Mouse (Mus musculus) embryo, embryonic 11.5 days (tissue): ENCODE results near the gene Bbx.

Source experiments
- DNase-seq: peaks from one replicate; pipeline ENCODE4 v3.0.0-alpha.2; 2012; ENCODE audit warnings: low read depth, low spot score

The Bbx gene

DNA sequence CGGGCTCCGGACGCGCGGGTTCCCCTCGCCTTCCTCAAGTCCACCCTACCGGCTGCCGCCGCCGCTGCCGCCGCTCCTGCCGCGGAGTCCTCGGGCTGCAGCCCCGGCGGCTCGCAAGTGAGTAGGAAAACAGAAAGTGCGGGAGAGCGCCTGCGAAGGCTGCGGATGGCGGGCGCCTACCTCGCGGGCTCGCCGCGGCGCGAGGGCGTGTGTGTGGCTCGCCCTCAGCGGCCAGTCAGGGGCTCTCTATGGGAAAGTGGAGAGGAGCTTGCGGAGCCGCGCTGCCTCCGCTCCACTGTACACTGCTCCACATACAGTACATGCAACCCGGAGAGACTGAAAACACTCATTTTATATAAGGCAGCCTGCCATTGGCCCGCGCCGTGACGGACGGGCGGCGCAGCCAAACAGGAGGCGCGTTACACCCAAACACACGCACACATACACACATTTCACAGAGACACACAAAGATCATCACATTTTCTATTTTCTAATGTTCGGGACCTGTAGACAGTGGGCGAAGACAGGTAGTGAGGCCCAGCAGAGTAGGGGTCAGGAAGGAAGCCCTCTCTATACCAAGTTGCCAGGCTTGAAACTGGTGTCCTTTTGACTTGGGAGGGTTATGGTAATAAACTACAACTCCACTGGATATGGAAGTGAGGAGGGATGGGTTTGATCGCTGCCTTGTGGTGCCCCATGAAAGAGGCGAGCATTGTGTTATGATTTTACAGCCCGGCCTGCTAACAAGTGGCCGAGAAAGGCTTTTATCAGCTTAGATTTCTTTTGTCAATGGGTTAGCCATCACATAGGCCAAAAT, at the start of gene Bbx:
Bbx (minus strand) TSS at position 329 of the 817 bp plus-strand sequence.
- peak; percentile 93 for DNase-seq

DNA sequence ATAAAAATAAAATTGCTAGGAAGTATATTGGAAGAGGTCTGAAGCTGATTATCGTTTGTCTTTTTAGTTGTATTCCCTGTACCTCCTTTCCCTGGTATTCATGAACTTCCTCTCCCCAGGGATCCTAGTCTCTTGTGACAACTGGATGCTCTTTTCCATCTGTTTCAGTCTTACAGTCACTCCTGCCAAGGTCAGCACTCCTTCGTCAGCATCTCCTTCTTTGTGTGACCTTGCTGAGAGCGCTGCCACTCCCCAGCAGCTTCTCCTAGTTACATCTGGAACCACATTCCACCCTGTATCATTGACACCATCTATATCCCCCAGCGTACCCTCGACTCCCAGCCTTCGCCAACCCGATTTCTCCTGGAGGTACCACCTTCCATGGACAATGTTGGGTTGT, 49.7 kb upstream of the Bbx start:
- DNase-seq: no peak

GRCm38 (mm10) chr16:50481341-50481740, 49.2 kb upstream of the Bbx start:
- no peak for DNase-seq

DNA sequence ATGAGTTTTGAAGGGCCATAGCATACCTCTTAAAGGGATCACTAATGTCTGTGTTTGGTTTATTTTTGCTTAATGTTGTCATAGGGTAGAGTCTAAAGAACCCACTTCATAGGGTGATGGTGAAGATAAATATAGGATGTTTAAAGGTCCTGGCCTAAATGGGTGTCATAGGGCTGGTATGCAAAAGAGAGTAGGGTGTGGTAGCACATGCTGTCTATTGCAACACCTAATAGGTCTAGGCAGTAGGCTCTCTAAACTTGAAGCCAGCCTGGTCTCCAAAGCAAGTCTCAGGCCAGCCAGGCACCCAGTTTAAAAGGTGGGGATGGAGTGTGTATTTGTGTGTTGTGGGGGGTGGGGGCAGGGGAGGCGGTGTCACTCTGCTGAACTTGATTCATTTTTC, 46.5 kb upstream of the Bbx start:
- DNase-seq: no peak

DNA sequence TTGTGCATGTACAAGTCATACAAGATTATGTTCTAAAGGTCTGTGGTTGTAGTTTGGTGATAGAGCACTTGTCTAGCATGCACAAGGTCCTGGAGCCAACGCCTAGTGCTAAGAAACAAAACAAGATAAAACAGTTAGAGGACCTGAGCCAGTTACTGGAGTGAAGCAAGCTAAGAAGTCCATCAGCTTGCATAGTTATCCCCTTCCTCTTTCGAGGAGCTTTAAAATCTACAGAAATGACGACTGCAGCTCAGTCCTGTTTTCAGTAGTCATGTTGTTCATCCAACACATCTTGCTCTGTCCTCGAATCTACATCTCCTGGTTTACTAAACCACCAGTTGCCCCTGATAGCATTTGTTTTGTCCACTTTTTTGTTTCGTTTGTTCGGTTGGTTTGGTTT, 45.4 kb upstream of the Bbx start:
- DNase-seq: no peak

- DNase-seq: no peak
Measured at GRCm38 (mm10) chr16:50462226-50462870, 30.2 kb upstream of the Bbx start.

DNA sequence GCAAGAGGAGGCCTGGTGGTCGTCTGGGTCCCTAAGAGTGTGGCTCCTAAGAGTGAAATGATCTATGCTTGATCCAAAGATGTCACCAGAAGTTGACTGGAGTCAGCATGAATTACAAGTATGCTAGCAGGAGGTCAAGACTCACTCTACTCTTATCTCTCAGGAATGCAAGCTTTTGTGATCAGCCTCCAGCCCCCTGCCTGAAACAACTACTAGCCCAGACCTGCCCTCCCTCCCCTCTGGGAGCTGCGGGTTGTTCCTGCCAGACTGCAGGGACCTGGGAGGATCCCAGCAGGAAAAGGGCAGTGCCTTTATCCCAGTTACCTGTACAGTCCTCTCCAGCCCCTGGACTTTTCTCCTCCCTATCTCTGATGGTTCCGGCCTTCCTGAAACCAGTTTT, 27.0 kb upstream of the Bbx start:
- DNase-seq: no peak

DNA sequence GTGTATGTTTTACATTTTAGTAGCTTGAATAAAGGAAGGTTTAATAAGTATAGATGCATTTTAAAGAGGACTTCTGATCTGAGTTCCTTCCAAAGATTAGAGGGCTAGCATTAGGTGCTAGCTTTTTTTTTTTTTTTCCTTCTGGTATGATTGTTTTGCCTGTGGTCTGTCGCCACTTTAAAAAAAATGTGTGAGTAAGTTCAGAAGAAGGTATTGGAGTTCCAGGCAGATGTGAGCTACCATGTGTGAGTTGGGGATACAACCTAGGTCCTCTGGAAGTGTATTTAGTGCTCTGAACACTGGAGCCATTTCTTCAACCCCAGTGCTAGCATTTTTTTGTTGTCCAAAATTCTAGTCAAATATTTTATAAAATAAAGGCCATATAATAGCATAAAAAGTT, 23.9 kb upstream of the Bbx start:
- DNase-seq: no peak

DNA sequence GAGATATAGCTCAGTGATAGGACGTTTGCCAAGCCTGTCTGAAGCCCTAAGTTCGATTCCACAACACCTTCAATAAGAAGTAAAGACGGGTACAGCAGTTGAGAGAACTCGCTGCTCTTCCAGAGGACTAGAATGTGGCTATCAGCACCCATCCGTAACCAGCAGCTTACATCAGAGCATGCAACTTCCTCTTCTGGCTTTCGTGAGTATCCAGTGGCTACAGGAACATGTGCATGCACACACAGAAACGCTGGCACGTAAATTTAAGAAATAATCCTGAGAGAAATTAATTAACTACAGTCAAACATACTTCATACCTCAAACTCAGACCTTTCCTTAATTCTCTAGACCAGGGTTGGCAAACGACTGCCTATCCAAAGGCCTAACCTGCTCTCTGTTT, 16.9 kb upstream of the Bbx start:
- no peak for DNase-seq

DNA sequence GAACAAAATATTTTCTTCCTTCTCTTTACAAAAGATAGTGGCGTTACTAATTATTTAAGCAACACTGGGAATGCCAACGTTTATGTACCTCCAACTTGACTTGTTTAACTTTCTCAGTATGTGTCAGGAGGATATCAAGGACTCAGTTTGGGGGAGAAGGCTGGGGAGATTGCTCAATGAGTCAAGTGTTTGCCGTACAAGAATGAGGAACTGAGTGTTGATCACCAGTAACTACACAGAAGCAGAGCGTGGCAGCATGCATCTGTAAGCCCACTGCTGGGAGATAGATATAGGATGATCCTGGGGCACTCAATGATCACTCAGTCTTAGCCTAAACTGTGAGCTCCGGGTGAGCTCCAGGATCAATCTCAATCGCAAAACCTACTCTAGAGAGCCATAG, 12.8 kb upstream of the Bbx start:
- DNase-seq: no peak

DNA sequence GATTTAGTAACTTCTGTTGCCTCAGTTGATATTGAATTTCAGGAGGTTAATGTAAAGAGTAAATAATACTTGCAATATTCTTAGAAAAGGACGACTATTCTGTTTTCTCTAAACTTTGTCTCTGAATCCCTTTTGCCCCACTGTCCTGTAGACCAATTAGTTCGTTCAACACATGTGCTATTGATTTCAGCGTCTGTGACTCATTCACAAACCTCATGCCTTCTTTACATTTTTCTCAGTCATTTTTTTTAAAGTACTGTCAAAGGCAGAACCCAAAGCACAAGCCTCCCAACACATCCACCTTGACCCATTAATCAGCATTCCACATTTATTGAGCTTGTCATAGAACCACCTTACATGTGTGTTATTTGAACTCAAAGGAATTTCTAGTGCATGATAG, 6.6 kb upstream of the Bbx start:
- DNase-seq: no peak

- DNase-seq: no peak
Measured at GRCm38 (mm10) chr16:50437788-50438187, 5.6 kb upstream of the Bbx start.

DNA sequence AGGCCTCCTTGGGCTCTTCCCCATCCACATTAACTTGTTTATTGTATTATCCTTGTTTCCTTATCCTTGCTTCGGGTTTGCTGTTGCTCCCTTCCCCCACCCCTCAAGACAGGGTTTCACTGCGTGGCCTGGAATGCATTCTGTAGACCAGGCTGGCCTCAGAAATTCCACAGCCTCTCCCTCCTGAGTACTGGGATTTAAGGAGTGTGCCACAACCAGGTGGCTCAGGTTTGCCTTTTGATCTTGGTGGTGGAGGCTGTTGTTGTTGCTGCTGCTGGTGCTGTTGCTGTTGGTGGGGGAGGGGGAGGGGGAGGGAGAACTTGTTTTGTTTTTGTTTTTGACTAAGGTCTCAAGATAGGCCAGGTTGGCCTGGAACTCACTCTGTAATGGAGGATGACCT, 5.1 kb upstream of the Bbx start:
- DNase-seq: no peak

DNA sequence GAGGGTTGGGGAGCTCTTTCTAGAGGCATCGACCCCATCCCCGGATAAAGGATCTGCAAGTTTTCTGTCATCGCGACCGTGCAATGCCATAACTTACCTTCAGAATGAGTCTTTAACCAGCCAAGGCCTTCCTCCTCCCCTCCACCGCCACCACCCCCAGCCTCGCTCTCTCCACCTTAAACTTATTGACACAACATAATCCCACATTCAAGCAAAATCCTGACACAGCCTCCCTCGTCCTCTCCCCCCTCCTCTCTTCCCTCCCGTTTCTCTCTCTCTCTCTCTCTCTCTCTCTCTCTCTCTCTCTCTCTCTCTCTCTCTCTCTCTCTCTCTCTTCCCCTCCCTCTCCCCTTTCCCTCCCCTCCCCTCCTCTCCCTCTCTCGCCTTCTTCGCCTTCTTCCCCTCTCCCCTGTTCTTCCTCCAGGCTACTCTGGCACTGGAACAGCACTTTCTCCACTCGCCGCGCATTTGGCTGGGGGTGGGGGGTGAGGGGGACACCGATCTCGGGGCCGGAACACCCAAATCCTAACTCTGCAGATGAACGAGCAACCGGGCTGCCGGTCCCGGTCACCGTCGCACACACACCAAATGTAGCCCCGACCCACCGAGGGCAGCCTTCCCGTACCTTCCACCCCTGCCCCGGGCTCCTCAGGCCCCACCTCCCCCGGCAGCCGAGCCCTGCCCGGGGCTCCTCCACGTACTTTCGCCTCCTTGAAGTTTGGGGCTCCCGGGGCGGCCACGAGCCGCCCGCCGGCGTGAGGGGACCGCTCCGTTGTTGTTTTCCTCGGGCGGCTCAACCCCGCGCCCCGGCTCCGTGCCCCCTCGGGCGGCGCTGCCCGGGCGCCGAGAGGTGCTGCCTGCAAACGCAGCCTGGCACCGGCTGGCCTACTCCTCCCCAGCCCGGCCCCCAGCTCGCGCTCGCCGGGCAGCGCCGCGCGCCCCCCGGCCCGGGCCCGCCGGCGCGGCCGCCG, 894 bp downstream of the Bbx start:
- DNase-seq: peak; percentile 45

DNA sequence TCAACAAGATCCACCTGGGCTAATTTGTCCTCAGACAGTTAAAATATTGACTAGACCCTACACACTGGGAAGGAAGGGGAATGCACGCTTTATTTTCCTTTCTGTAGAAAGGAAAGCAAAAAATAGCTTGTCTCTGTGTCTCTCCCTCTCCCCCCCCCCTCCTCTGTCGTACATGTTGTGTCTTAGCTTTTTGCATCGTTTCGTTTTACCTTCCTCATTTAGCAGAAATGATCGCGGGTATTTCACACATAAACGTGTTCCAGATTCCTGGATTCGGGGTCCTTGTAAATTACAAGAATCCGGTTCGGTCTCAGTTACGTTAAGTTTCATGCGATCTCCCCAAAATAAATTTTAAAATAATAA, 1.7 kb downstream of the Bbx start:
- DNase-seq: peak; percentile 20

GRCm38 (mm10) chr16:50429692-50430514, 2.3 kb downstream of the Bbx start:
- peak; percentile 9 for DNase-seq

DNA sequence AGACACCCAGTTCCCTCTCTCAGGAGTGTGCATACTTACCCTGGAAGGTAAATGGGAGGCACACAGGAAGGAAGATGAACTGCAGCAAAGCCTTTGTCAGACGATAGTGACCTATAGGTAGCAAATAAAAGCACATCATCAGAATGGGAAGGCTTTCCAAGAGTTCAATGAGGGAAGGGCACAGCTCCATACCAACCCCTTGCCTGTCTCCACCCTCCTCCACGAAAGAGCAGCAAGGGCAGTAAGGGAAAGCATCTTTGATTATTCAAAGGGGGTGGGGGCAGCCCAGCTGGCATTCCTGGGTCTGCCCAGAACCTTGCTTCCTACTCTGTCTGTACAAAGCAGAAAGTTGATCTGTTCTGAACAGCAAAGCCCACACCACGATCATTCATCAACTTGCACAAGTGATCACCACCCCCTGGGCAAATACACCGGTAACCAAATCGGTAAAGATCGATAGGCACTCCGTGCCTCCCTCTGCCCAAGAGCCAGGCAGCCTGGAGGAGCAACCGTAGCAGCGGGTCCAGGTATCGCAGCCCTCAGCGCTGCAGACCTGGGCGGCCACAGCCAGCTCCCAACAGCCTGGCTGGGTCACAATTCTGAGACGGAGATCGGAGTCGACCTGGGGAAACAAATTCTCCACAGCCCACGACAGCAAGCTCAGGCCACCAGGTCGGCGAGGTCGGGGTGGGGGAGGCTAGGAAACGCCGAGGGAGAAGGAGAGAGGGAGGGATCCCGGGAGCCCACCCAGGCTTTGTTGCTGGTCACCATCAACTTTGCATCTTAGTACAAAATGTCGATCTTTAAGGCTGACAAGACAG, 3.1 kb downstream of the Bbx start:
- peak; percentile 3 for DNase-seq

- DNase-seq: no peak
Measured at GRCm38 (mm10) chr16:50420130-50420529, 12.1 kb downstream of the Bbx start.

- DNase-seq: no peak
Measured at GRCm38 (mm10) chr16:50415406-50415805, 16.8 kb downstream of the Bbx start.

DNA sequence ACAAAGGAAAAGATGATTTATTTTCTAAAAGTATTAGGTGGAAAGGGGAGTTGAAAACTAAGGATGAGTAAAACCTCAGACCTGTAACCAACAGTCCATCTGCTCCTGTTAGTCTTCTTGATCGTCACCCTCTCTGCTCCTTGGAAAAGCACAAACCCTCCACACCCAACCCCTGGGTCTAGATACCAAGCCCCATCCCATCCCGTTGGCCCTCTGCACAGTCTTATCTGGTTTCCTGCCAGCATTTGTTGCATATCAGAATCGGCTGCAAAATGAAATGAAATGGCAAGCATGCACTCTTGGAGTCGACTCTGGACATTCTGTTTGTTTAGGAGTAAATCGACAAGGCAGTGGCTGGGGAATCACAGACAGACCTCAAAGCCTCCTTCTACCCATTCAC, 29.3 kb downstream of the Bbx start:
- DNase-seq: no peak

DNA sequence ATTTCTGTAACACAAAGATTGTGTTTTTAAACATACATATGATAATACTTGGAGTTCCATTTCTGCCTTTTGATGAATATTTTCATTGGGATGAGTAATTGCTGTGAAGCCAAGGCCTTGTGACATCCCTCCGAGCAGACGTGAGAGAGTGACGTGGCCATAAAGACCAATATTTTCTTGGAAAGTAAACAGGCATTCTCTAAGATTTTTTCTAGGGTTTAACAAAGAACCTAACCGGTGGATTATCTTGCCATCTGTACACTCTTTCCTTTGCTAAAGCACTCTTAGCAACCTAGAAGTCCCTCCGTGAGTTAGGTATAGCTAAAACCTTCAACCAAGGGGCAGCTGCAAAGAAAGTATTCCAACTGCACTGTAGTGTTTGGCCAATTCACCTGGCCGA, 32.4 kb downstream of the Bbx start:
- no peak for DNase-seq
